Mouse (Mus musculus): ENCODE data around the gene Galnt17. TPM values are rescaled to one million over a fixed set of nuclear protein-coding genes. Genes with fewer than 3 reads are reported as not detected.

Gene Galnt17
- polyA plus RNA-seq, 1 experiment, result 0.44 TPM

GRCm38 (mm10) chr5:130950421-130950820, 357.9 kb downstream of the Galnt17 start:
- 43% methylated on average over 4 of the region's 4 CpGs for WGBS
- H3K27ac ChIP-seq (ENCODE audit: insufficient read depth, low read depth, low read length), result no peak overlapping the region
- TF ChIP-seq POLR2A (IDR thresholded peaks at IDR 0.05; ENCODE audit: low read depth, low read length) (no peak), CTCF (IDR thresholded peaks at IDR 0.05; ENCODE audit: extremely low read depth, insufficient read length, insufficient replicate concordance, low read depth, low read length) (no peak)
- no peaks in the 10 kb centered on the region for H3K27me3 ChIP-seq (ENCODE audit: control insufficient read depth, insufficient read depth, low read length)
- no peaks in the 10 kb centered on the region for H3K36me3 ChIP-seq (ENCODE audit: control insufficient read depth, insufficient read depth, low read length)
- no peaks in the 10 kb centered on the region for H3K4me1 ChIP-seq (ENCODE audit: control insufficient read depth, insufficient read depth, insufficient read length, low read length)
- no peak overlapping the region for H3K4me3 ChIP-seq (ENCODE audit: low read depth, low read length)

DNA sequence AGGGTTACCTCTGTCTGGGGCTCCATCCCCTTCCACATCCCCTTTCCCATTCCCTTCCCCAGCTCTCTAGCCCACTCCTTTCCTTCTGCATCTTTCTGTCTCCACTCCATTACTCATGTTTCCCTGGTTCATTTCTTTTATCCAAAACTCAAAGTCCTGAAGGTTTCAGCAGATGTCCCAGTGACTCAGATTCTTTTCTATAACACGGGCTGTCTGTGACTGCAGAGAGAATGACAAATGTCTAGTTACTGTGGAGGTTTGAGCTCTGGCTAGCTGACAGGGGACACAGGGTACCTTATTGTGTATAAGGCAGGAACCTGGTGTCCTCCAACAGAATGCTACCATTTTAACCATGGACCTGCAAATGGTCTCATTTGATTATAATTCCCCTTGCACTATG, 358.6 kb downstream of the Galnt17 start:
- WGBS, result 51% methylated on average over 1 of the region's 1 CpGs
- Histone ChIP-seq H3K27ac (ENCODE audit: insufficient read depth, low read depth, low read length) (no peak overlapping the region), H3K4me3 (ENCODE audit: low read depth, low read length) (no peak overlapping the region), H3K36me3 (ENCODE audit: control insufficient read depth, insufficient read depth, low read length) (no peaks in the 10 kb centered on the region), H3K27me3 (ENCODE audit: control insufficient read depth, insufficient read depth, low read length) (no peaks in the 10 kb centered on the region), H3K4me1 (ENCODE audit: control insufficient read depth, insufficient read depth, insufficient read length, low read length) (no peaks in the 10 kb centered on the region)
- no peak for TF ChIP-seq CTCF (IDR thresholded peaks at IDR 0.05; ENCODE audit: extremely low read depth, insufficient read length, insufficient replicate concordance, low read depth, low read length)
- no peak for TF ChIP-seq POLR2A (IDR thresholded peaks at IDR 0.05; ENCODE audit: low read depth, low read length)

DNA sequence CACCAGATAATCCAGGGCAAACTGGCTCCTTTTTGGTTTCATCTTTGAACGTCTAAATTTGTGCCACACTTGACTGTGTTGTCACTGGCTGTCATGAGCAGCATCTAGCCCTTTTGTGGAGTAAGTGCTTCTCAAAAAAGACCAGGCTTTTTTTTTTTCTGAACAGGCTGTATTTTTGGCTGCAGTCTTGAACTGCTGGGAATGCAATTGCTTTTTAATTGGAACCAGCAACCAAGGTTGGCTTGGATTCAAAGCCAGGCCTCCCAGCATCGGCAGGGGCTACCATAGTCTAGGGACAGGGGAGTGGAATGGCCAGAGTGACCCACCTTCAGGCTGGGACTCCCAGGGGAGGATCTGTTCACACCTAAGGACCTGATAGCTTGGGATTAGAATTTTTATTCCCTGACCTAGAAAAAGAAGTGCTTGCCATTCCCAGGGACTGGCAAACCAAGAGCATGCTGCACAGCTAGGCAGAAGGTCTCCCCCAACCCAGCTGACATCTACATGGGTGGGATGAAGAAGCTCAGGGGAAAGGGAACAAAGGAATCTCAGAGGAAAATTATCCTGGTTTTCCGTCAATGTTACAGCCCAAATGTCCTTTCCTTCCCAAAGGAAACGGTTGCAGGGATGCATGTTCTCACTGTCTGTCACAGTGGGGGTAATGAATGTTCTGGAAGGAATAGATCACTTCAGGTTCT, 369.2 kb downstream of the Galnt17 start:
- Histone ChIP-seq H3K4me1 (ENCODE audit: control insufficient read depth, insufficient read depth, insufficient read length, low read length) (no peaks in the 10 kb centered on the region), H3K4me3 (ENCODE audit: low read depth, low read length) (no peak overlapping the region)
- WGBS, result 48% methylated on average over 4 of the region's 4 CpGs

DNA sequence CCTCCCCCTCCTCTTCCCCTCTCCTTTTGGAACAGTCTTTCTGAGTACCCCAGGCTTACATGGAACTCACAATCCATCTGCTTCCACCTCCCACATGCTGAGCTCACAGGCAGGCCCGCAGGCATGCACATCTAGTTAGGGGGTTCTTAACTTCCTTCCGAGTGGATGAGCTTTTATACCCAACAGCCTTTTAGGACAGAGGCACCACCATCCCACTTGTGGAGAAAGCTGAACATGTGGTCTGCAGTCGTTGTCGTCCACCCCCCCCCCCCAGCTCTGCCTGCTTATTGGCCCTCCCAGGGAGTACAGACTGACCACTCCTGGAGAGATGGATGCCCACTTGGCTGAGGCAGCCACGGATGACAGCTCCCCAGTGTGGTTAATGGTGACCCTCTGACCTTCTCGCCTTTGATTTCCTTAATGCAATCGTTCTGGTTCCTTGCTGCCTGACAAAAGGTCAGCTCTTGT, 370.0 kb downstream of the Galnt17 start:
- no peaks in the 10 kb centered on the region for H3K4me1 ChIP-seq (ENCODE audit: control insufficient read depth, insufficient read depth, insufficient read length, low read length)
- no peak overlapping the region for H3K27ac ChIP-seq (ENCODE audit: insufficient read depth, low read depth, low read length)
- no peak overlapping the region for H3K4me3 ChIP-seq (ENCODE audit: low read depth, low read length)
- no peaks in the 10 kb centered on the region for H3K27me3 ChIP-seq (ENCODE audit: control insufficient read depth, insufficient read depth, low read length)
- TF ChIP-seq POLR2A (IDR thresholded peaks at IDR 0.05; ENCODE audit: low read depth, low read length) (no peak), CTCF (IDR thresholded peaks at IDR 0.05; ENCODE audit: extremely low read depth, insufficient read length, insufficient replicate concordance, low read depth, low read length) (no peak)
- WGBS, result 21% methylated on average over 7 of the region's 7 CpGs
- no peaks in the 10 kb centered on the region for H3K36me3 ChIP-seq (ENCODE audit: control insufficient read depth, insufficient read depth, low read length)

More for the DNA sequence above, 369.2 kb downstream of the Galnt17 start:
- Histone ChIP-seq H3K27me3 (ENCODE audit: control insufficient read depth, insufficient read depth, low read length) (no peaks in the 10 kb centered on the region), H3K36me3 (ENCODE audit: control insufficient read depth, insufficient read depth, low read length) (no peaks in the 10 kb centered on the region), H3K27ac (ENCODE audit: insufficient read depth, low read depth, low read length) (no peak overlapping the region)
- TF ChIP-seq POLR2A (IDR thresholded peaks at IDR 0.05; ENCODE audit: low read depth, low read length), result no peak
- no peak for TF ChIP-seq CTCF (IDR thresholded peaks at IDR 0.05; ENCODE audit: extremely low read depth, insufficient read length, insufficient replicate concordance, low read depth, low read length)

- TF ChIP-seq CTCF (IDR thresholded peaks at IDR 0.05; ENCODE audit: extremely low read depth, insufficient read length, insufficient replicate concordance, low read depth, low read length) (no peak), POLR2A (IDR thresholded peaks at IDR 0.05; ENCODE audit: low read depth, low read length) (no peak)
- no peak overlapping the region for H3K27ac ChIP-seq (ENCODE audit: insufficient read depth, low read depth, low read length)
- no peaks in the 10 kb centered on the region for H3K27me3 ChIP-seq (ENCODE audit: control insufficient read depth, insufficient read depth, low read length)
- WGBS, result 58% methylated on average over 1 of the region's 1 CpGs
- no peaks in the 10 kb centered on the region for H3K36me3 ChIP-seq (ENCODE audit: control insufficient read depth, insufficient read depth, low read length)
- no peak overlapping the region for H3K4me3 ChIP-seq (ENCODE audit: low read depth, low read length)
- H3K4me1 ChIP-seq (ENCODE audit: control insufficient read depth, insufficient read depth, insufficient read length, low read length), result no peaks in the 10 kb centered on the region
Observed at GRCm38 (mm10) chr5:130930999-130931398, 377.3 kb downstream of the Galnt17 start.

GRCm38 (mm10) chr5:130927794-130928149, 380.5 kb downstream of the Galnt17 start:
- Histone ChIP-seq H3K4me3 (ENCODE audit: low read depth, low read length) (no peak overlapping the region), H3K36me3 (ENCODE audit: control insufficient read depth, insufficient read depth, low read length) (no peaks in the 10 kb centered on the region), H3K4me1 (ENCODE audit: control insufficient read depth, insufficient read depth, insufficient read length, low read length) (no peaks in the 10 kb centered on the region), H3K27me3 (ENCODE audit: control insufficient read depth, insufficient read depth, low read length) (no peaks in the 10 kb centered on the region), H3K27ac (ENCODE audit: insufficient read depth, low read depth, low read length) (no peak overlapping the region)
- WGBS, result 72% methylated on average over 8 of the region's 8 CpGs
- TF ChIP-seq CTCF (IDR thresholded peaks at IDR 0.05; ENCODE audit: extremely low read depth, insufficient read length, insufficient replicate concordance, low read depth, low read length), result no peak
- no peak for TF ChIP-seq POLR2A (IDR thresholded peaks at IDR 0.05; ENCODE audit: low read depth, low read length)

DNA sequence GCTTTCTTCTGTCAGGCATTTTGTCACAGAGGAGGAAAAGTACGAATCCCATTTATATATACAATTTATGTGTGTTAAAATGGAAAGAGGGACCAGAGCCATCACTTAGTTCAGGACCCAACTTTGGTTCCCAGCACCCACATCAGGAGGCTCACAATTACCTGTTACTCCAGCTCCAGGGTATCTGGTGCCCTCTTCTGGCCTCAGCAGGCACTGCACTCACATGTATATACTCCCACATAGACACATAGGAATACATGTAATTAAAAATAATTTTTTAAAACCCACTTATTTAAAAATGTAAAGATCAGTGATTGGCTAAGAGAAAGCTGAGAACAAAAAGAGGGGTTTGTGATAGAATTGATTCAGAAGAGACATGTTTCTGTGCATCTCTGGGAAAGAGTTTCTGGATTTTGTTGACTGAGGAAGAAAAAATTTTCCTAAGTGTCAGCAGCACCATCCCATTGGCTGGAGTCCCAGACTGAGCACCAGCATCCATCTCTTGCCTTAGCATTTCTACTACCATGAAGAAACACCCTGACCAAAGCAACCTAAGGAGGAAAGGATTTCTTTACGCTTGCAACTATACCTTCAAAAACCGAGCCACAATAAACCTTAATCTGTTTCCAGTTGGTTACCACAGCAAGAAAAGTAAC, 381.0 kb downstream of the Galnt17 start:
- H3K27me3 ChIP-seq (ENCODE audit: control insufficient read depth, insufficient read depth, low read length), result no peaks in the 10 kb centered on the region
- H3K36me3 ChIP-seq (ENCODE audit: control insufficient read depth, insufficient read depth, low read length), result no peaks in the 10 kb centered on the region
- H3K27ac ChIP-seq (ENCODE audit: insufficient read depth, low read depth, low read length), result no peak overlapping the region
- no peak for TF ChIP-seq CTCF (IDR thresholded peaks at IDR 0.05; ENCODE audit: extremely low read depth, insufficient read length, insufficient replicate concordance, low read depth, low read length)
- no peak for TF ChIP-seq POLR2A (IDR thresholded peaks at IDR 0.05; ENCODE audit: low read depth, low read length)
- no peak overlapping the region for H3K4me3 ChIP-seq (ENCODE audit: low read depth, low read length)
- no peaks in the 10 kb centered on the region for H3K4me1 ChIP-seq (ENCODE audit: control insufficient read depth, insufficient read depth, insufficient read length, low read length)
- 80% methylated on average over 3 of the region's 3 CpGs for WGBS
